Mouse (Mus musculus) midbrain, embryonic 13.5 days (tissue): ENCODE data around the gene Polr3c. TPM values are rescaled to one million over a fixed set of nuclear protein-coding genes. Genes with fewer than 3 reads are reported as not detected.
"Not testable (repeated sequence)": the region's sequence is repeated elsewhere in the genome, so short reads cannot be mapped to it uniquely, and the experiment has no call there.

Experiments used
- ATAC-seq: fragments of 200-750 bp; cut with Nextera tagmentation; 2 replicates; pipeline ENCODE4 v1.8.0; 2017; ENCODE audit warnings: mild to moderate bottlenecking, moderate TSS enrichment, moderate library complexity
- H3K27ac ChIP-seq: fragments of 300-500 bp; sonication (generic); 2 replicates; pipeline ENCODE4 v1.5.1; 2015; ENCODE audit warnings: inconsistent platforms, mild to moderate bottlenecking, moderate library complexity
- H3K27me3 ChIP-seq: fragments of 300-500 bp; sonication (generic); 2 replicates; pipeline ENCODE4 v1.6.1; 2015; ENCODE audit warnings: mild to moderate bottlenecking, inconsistent platforms
- H3K36me3 ChIP-seq: fragments of 300-500 bp; sonication (generic); 2 replicates; pipeline ENCODE4 v1.6.1; 2015; ENCODE audit warnings: mild to moderate bottlenecking, inconsistent platforms
- H3K4me1 ChIP-seq: fragments of 300-500 bp; sonication (generic); replicated peaks from 2 replicates; pipeline ENCODE4 v1.6.1; 2015; ENCODE audit warnings: inconsistent platforms
- H3K4me2 ChIP-seq: fragments of 300-500 bp; sonication (generic); replicated peaks from 2 replicates; pipeline ENCODE4 v1.6.1; 2015; ENCODE audit warnings: moderate library complexity, mild to moderate bottlenecking, inconsistent platforms
- H3K4me3 ChIP-seq: fragments of 300-500 bp; sonication (generic); replicated peaks from 2 replicates; pipeline ENCODE4 v1.5.1; 2015; ENCODE audit warnings: mild to moderate bottlenecking, inconsistent platforms
- H3K9ac ChIP-seq: fragments of 300-500 bp; sonication (generic); replicated peaks from 2 replicates; pipeline ENCODE4 v1.6.1; 2015; ENCODE audit warnings: mild to moderate bottlenecking, inconsistent platforms
- H3K9me3 ChIP-seq: fragments of 300-500 bp; sonication (generic); 2 replicates; pipeline ENCODE4 v1.6.1; 2016; ENCODE audit warnings: mild to moderate bottlenecking, inconsistent platforms
- WGBS: fragments of 180-500 bp; shearing (Covaris S2); methylation state at CpG from one replicate; pipeline ENCODE4 v1.1.7; 2015; 5-methylcytosine and 5-hydroxymethylcytosine counted together
- polyA plus RNA-seq: library from polyadenylated mRNA; unstranded; fragments of >200 nt; fragmentation: Nextera tagmentation; extraction: Ambion mirVana; gene quantifications from 2 replicates; pipeline ENCODE4 v1.2.1, GENCODE M21; 2015

The Polr3c gene
- polyA plus RNA-seq, 1 experiment from 2014 or later = 38.8 TPM

- no peak overlapping the region for H3K4me3 ChIP-seq
- no peak overlapping the region for H3K9ac ChIP-seq
- WGBS = 69% methylated on average over 4 of the region's 4 CpGs
- ATAC-seq = no peak
- H3K36me3 ChIP-seq = no peaks in the 10 kb centered on the region
- no peak overlapping the region for H3K4me2 ChIP-seq
- peaks cover 18% of the 10 kb centered on the region for H3K27me3 ChIP-seq
- H3K9me3 ChIP-seq = no peaks in the 10 kb centered on the region
- no peak overlapping the region for H3K27ac ChIP-seq
- H3K4me1 ChIP-seq = peaks cover 9% of the 10 kb centered on the region; the same call in 1 of the 2 replicates
Measured at GRCm38 (mm10) chr3:96673514-96673913, 53.9 kb downstream of the Polr3c start.

- Histone ChIP-seq H3K4me1 (peaks cover 9% of the 10 kb centered on the region; the same call in 1 of the 2 replicates), H3K27me3 (peaks cover 14% of the 10 kb centered on the region), H3K4me2 (no peak overlapping the region), H3K4me3 (no peak overlapping the region), H3K36me3 (no peaks in the 10 kb centered on the region), H3K9me3 (no peaks in the 10 kb centered on the region), H3K9ac (no peak overlapping the region), H3K27ac (no peak overlapping the region)
- ATAC-seq = no peak
- WGBS = 94% methylated on average over 5 of the region's 5 CpGs
Measured at GRCm38 (mm10) chr3:96671519-96671918, 55.9 kb downstream of the Polr3c start.

DNA sequence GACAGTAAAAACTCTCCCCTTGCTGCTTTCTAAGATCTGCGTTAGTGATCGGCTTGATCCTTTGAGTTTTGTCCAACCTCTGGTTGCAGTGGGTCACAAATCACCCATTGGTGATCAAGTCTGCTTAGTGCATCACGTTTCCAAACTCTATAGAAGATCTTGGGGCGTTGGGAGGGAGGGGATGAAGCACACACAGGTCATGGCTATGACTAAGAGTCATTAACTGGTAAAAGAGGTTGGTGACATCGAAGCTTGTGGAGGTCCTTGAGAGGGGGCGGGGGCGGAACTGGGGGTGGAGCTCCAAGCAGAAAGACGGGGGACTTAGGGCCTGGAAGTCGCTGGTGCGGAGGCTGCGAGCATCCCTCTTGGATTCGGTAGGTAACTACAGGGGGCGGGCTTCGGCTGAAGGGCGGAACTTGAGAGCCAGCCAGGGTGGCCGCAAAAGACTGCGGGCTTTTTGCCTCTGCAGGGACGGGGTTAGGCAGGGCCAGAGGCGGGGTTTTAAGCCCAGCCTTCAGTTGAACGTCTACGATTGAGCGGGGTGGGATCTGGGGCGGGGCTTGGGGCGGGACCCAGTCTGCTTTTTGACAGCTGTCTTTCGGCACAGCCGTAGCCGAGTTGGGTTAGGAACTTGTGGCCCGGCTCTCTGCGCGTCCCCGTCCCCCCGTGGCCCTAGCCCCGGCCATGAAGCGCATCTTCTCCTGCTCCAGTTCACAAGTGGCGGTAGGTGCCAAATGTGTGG is 57.5 kb downstream of the Polr3c start, which contains the start of gene Ankrd35:
Gene Ankrd35 (plus strand): TSS at position 405 of the 742 bp plus-strand sequence.
- peak within 1 kb of the TSS; percentile 46 for H3K4me3 ChIP-seq
- H3K27me3 ChIP-seq = peaks cover 14% of the 10 kb centered on the region
- 5% methylated on average over 35 of the region's 35 CpGs for WGBS
- H3K27ac ChIP-seq = no peak within 1 kb of the TSS
- no peaks in the 10 kb centered on the region for H3K9me3 ChIP-seq
- peak; percentile 95 for ATAC-seq
- peak within 1 kb of the TSS; percentile 52; the same call in 1 of the 2 replicates for H3K9ac ChIP-seq
- peak within 1 kb of the TSS; percentile 68 for H3K4me2 ChIP-seq
- H3K36me3 ChIP-seq = no peaks in the 10 kb centered on the region
- H3K4me1 ChIP-seq = peaks cover 9% of the 10 kb centered on the region; the same call in 1 of the 2 replicates

GRCm38 (mm10) chr3:96668424-96669067 is 58.9 kb downstream of the Polr3c start:
- H3K9ac ChIP-seq = no peak overlapping the region
- no peak overlapping the region for H3K4me2 ChIP-seq
- H3K36me3 ChIP-seq = no peaks in the 10 kb centered on the region
- no peak for ATAC-seq
- H3K4me1 ChIP-seq = peaks cover 13% of the 10 kb centered on the region
- H3K4me3 ChIP-seq = no peak overlapping the region
- 92% methylated on average over 5 of the region's 5 CpGs for WGBS
- no peaks in the 10 kb centered on the region for H3K9me3 ChIP-seq
- H3K27ac ChIP-seq = no peak overlapping the region
- H3K27me3 ChIP-seq = peaks cover 17% of the 10 kb centered on the region

DNA sequence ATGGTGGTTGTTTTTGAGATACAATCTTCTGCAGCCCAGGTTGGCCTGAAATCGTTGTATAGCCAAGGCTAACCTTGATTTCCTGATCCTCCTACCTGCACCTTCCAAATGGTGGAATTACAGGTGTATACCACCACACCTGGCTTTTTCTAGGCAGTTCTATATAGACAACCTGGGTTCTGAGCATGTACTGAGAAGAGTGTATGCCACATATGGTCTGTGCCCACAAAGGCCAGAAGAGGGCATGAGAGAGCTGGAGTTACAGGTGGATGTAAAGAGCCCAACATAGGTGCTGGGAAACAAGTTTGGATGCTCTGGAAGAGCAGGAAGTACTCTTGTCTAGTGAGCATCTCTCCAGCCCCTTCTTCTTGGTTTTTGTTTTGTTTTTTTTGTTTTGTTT is 60.1 kb downstream of the Polr3c start:
- no peak overlapping the region for H3K9ac ChIP-seq
- H3K27me3 ChIP-seq = peaks cover 17% of the 10 kb centered on the region
- no peaks in the 10 kb centered on the region for H3K9me3 ChIP-seq
- ATAC-seq = no peak
- 38% methylated on average over 1 of the region's 1 CpGs for WGBS
- H3K4me3 ChIP-seq = no peak overlapping the region
- H3K4me1 ChIP-seq = peaks cover 21% of the 10 kb centered on the region
- no peaks in the 10 kb centered on the region for H3K36me3 ChIP-seq
- H3K27ac ChIP-seq = no peak overlapping the region
- no peak overlapping the region for H3K4me2 ChIP-seq

- WGBS = 95% methylated on average over 5 of the region's 5 CpGs
- H3K9ac ChIP-seq = no peak overlapping the region
- peaks cover 17% of the 10 kb centered on the region for H3K27me3 ChIP-seq
- H3K4me3 ChIP-seq = no peak overlapping the region
- no peak overlapping the region for H3K27ac ChIP-seq
- H3K4me2 ChIP-seq = no peak overlapping the region
- H3K9me3 ChIP-seq = no peaks in the 10 kb centered on the region
- no peak for ATAC-seq
- no peaks in the 10 kb centered on the region for H3K36me3 ChIP-seq
- H3K4me1 ChIP-seq = peaks cover 21% of the 10 kb centered on the region
Measured at GRCm38 (mm10) chr3:96666916-96667315, 60.5 kb downstream of the Polr3c start.

- H3K4me2 ChIP-seq, H3K9ac ChIP-seq, H3K27me3 ChIP-seq, H3K4me3 ChIP-seq, ATAC-seq, H3K36me3 ChIP-seq, H3K9me3 ChIP-seq, H3K27ac ChIP-seq: not testable (repeated sequence)
- 92% methylated on average over 7 of the region's 7 CpGs for WGBS
- peaks cover 21% of the 10 kb centered on the region for H3K4me1 ChIP-seq
Measured at GRCm38 (mm10) chr3:96665732-96666363, 61.6 kb downstream of the Polr3c start.

- H3K36me3 ChIP-seq = no peaks in the 10 kb centered on the region
- peak overlapping the region; percentile 32 for H3K4me3 ChIP-seq
- H3K27ac ChIP-seq = 0 out of 2 replicates have a peak overlapping the region, but pooled peaks have one; percentile 39
- H3K9me3 ChIP-seq = no peaks in the 10 kb centered on the region
- peaks cover 12% of the 10 kb centered on the region for H3K4me1 ChIP-seq
- peak overlapping the region; percentile 55 for H3K9ac ChIP-seq
- H3K27me3 ChIP-seq = 0 out of 2 replicates have a peak, but pooled peaks cover 3% of the 10 kb centered on the region
- peak; percentile 95 for ATAC-seq
- 4% methylated on average over 18 of the region's 18 CpGs for WGBS
- peak overlapping the region; percentile 58 for H3K4me2 ChIP-seq
Measured at GRCm38 (mm10) chr3:96663432-96664239, 63.8 kb downstream of the Polr3c start.

DNA sequence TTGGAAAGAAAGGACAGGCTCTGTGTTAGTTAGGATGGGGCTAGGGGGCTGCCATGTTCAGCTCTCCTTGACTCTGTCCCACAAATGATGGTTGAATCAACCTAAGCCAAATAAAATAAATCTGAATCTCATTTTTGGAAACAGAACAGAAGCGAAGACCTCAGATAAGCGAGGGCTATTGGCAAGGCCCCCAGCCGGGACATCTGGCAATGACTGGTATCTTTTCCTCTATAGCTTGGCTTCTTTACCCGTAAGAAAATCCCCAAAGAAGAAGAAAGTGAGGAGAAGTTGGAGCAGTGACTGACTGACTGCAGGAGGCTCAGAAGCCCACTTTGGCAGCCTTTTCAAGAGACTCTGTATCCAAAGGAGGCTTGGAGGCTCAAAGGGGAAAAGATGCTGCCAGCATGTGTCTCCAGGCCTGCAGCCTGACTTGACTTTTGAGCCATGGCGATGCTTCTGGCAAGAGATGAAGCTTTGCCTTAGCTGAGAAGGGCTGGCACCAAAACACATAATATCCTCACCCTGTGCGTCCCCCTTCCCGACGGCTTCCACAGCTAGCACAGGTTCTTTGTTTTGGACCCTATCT is 64.6 kb downstream of the Polr3c start:
- Histone ChIP-seq H3K36me3 (no peaks in the 10 kb centered on the region), H3K4me1 (peaks cover 12% of the 10 kb centered on the region), H3K9me3 (no peaks in the 10 kb centered on the region), H3K27me3 (0 out of 2 replicates have a peak, but pooled peaks cover 3% of the 10 kb centered on the region), H3K27ac (no peak overlapping the region), H3K4me3 (peak overlapping the region; percentile 32), H3K9ac (peak overlapping the region; percentile 55), H3K4me2 (peak overlapping the region; percentile 58)
- WGBS = 49% methylated on average over 8 of the region's 8 CpGs
- ATAC-seq = 0 out of 2 replicates have a peak, but pooled peaks have one; percentile 25
